Mouse (Mus musculus): ENCODE measurements around the gene 2610021A01Rik. TPM values are rescaled to one million over a fixed set of nuclear protein-coding genes. Genes with fewer than 3 reads are reported as not detected.
A peak's percentile ranks its signal among the peaks of the same experiment; 100 is the strongest.
"Not testable (repeated sequence)": the region's sequence is repeated elsewhere in the genome, so short reads cannot be mapped to it uniquely, and the experiment has no call there.

Gene 2610021A01Rik
- 10 to 100 TPM; 30.4 to 34.1 TPM for total RNA-seq (2021)
- long read RNA-seq, experiment 1, full-length matches to known transcripts: 8 of 14 reads
- long read RNA-seq, experiment 1, partial matches to known transcripts: 3 of 14 reads
- long read RNA-seq, experiment 1, other reads (novel, unspliced or antisense): 3 of 14 reads
- long read RNA-seq, experiment 2, full-length matches to known transcripts: 2 of 9 reads
- long read RNA-seq, experiment 2, partial matches to known transcripts: 0 of 9 reads
- long read RNA-seq, experiment 2, other reads (novel, unspliced or antisense): 7 of 9 reads

DNA sequence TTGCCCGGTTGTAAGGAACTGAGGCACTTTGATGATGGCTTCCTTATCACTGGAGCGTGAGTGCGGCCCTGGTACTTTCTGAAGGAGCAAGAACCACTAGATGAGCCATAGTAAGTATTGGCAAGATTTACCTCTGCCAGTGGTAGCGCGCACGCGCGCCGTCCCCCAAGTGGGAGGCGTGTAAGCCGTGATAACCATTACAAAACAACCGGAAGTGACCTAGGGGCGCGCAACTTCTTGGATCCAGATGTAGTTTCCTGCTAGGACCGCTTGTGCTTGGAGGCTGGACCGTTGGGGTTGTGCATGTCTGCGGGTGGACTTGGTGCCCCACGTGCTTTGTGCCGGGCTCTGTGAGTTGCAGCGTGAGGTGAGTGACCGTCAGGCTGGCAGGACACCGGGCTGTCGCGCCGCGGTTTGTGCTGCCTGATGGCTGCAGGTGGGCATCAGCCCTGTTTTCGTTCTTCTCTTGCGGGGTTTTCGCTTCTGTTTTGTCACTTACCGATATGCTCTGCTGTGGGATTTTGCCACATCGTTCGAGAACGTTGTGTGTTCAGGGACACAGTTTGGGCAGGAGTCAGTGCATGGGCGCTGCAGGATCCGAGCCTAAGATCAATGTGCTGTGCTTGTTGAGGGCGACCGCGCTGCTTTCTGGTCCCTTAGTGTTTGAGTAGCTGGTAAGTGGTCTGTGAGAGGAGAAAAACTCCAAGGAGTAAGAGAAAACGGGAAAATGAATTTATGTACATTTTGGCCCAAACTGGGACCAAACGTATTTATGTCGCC lies at the start of gene 2610021A01Rik:
TSS of gene 2610021A01Rik (plus strand) at position 197 of the 780 bp plus-strand sequence.
- intact Hi-C loops (cut with DNase I): loop anchor here (1.0 kb wide), 2 partner anchors 33 to 100 kb away; partner anchors contain the start of genes AW146154 and Gm20449
- H3K27ac ChIP-seq: peak within 1 kb of the TSS; percentile 70
- peak within 1 kb of the TSS; percentile 74 for H3K4me3 ChIP-seq
- TF ChIP-seq CTCF (IDR thresholded peaks at IDR 0.05): no peak; the same call in 1 of the 2 replicates
- DNase-seq (ENCODE audit: extremely low spot score in 1 of 2, low spot score in 2 of 2): peak; percentile 89 to 92

DNA sequence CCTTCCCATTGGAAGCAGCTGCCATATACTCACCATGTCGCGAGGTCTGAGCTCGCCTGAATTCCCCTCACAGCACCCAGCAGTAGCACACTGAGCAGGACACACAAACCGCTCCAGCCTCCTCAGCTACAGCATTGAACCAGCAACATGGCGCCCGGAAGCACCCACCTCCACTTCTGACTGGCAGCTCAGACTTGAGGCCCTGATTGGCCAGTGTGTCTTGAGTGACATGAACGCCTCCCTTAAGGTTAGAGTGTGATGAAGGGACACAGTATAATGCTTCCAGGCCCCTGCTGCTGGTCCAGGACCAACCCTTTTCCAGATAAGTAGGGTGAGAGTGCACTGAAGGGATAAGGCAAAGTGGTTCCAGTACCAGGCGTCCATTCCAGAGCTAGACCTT lies 38.3 kb upstream of the 2610021A01Rik start:
- intact Hi-C loops (cut with DNase I): no loop called here
- Histone ChIP-seq H3K27ac (no peak overlapping the region), H3K4me3 (no peak overlapping the region)
- no peak for TF ChIP-seq CTCF (IDR thresholded peaks at IDR 0.05)
- DNase-seq (ENCODE audit: extremely low spot score in 1 of 2, low spot score in 2 of 2): no peak

DNA sequence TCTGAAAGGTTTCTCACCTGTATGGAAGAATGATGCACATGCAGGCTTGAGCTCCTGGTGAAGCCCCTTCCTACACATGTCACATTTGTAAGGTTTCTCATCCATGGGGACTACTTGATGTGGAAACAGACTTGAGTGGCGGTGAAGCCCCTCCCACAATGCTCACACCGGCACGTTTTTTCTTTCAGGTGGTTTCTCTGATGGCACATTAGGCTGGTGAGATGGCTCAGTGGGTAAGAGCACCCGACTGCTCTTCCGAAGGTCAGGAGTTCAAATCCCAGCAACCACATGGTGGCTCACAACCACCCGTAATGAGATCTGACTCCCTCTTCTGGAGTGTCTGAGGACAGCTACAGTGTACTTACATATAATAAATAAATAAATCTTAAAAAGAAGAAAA lies 25.5 kb upstream of the 2610021A01Rik start, which contains the start of gene Gm6871:
TSS of gene Gm6871 (minus strand) at position 101 of the 400 bp plus-strand sequence.
- intact Hi-C loops (cut with DNase I); H3K27ac ChIP-seq; H3K4me3 ChIP-seq; DNase-seq (ENCODE audit: extremely low spot score in 1 of 2, low spot score in 2 of 2): not testable (repeated sequence)

DNA sequence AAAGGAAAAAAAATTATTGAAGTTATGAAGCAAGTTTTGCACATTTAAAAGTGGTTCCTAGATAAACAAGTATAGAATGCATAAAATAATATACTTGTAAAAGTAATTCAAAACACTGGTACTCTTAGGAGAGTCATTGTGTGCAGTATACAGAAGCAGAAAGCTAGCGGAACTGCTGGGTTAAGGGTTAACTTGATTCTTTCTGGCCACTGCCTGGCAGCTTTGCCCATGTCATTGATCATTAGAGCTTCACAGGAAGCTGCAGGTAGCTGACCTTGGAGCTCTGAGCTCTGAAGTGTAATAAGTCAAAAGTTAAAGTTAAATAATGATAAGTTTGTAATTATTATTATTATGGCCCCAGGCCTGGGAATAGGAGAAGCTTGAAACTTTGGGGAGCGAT lies 21.1 kb upstream of the 2610021A01Rik start:
- intact Hi-C loops (cut with DNase I): no loop called here
- no peak for TF ChIP-seq CTCF (IDR thresholded peaks at IDR 0.05)
- no peak overlapping the region for H3K4me3 ChIP-seq
- no peak overlapping the region for H3K27ac ChIP-seq
- DNase-seq (ENCODE audit: extremely low spot score in 1 of 2, low spot score in 2 of 2): no peak

DNA sequence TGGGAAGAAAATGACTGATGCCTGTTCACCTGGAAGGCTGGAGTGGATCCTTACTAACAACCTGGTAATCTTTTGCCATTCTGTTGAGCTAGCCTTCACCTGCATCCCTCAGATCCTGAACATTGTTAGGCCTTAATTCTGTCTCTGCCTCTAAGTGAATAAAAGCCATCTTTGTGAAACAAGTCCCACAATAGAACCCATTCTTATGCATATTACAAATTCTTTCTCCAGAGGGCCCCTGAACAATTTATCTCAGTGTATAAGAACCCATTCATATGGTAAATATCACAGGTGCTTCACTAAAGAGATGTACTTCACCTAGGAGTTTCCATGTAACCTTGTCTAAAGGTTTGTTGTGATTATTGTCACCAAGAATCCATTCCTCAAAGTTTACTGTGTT lies 17.0 kb upstream of the 2610021A01Rik start:
- no peak for DNase-seq (ENCODE audit: extremely low spot score in 1 of 2, low spot score in 2 of 2)
- no peak overlapping the region for H3K4me3 ChIP-seq
- intact Hi-C loops (cut with DNase I): no loop called here
- H3K27ac ChIP-seq: no peak overlapping the region
- TF ChIP-seq CTCF (IDR thresholded peaks at IDR 0.05): no peak

DNA sequence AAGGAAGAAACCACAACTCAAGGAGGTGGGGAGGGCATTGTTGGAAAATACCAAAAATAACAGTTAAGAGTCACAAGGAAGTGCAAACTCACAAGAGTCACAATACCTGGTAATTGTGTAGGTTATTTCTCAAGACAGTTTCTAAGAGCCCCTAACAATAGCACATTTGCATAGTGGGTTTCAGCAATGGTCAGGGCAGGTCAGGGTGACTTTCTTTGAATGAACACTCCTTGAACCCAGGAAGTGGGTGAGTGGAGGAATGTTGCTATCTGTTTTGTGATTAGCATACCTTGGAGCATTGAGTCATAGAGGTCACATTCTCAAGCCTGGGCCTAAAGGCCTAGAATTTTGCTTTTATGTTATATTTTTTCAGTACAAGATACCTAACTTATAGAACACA lies 11.2 kb upstream of the 2610021A01Rik start:
- H3K4me3 ChIP-seq; DNase-seq (ENCODE audit: extremely low spot score in 1 of 2, low spot score in 2 of 2); intact Hi-C loops (cut with DNase I); H3K27ac ChIP-seq: not testable (repeated sequence)

DNA sequence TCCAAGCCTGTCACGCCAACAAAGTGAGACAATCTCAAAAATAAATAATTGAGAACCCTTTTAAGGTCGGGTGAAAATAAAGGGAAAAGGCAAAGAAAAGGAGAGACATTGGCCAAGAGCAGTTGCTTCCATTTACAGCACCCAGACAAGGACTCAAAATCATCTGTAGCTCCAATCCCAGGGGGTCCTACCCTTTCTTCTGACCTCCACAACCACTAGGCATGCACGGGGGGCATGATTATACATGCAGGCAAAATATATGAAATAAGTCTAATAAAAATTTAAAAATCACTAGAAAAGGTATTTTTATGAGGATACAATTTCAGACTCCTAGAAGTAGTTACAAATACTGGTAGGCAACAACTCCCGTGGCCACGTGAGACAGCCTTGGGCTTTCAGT lies 415 bp upstream of the 2610021A01Rik start:
- no peak for DNase-seq (ENCODE audit: extremely low spot score in 1 of 2, low spot score in 2 of 2)
- Histone ChIP-seq H3K27ac (peak overlapping the region; percentile 70), H3K4me3 (peak overlapping the region; percentile 74)
- TF ChIP-seq CTCF (IDR thresholded peaks at IDR 0.05): no peak
- intact Hi-C loops (cut with DNase I): loop anchor here (1.0 kb wide), 2 partner anchors 34 to 99 kb away; partner anchors contain the start of genes AW146154 and Gm20449

DNA sequence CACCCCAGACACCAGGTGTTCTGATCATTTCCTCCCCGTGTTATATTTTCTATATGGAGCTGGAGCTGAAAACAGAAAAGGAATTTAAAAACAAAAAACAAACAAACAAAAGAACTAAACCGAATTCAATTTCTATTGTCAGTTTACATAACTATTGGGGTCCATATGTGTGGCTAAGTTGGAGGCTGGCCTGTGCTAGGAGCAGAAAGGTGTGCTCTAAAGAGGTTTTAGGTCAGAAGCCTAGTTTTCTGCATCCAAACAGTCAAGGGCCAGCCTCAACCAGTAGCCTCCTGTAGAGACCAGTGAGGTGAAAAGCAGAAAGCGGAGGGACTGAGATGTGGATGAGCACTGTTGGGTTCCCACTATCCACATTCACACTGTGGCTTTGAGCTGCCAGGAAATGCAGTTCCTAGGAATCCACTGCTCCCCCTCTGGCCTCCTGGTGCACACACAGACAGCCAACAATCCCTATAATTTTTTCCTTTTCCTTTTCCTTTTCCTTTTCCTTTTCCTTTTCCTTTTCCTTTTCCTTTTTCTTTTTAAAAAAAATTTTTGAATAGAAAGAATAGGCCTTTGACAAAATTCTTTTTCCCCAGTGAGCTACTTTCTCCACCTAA lies 1.0 kb downstream of the 2610021A01Rik start:
- no peak overlapping the region for H3K27ac ChIP-seq
- peak; percentile 31 for TF ChIP-seq CTCF (IDR thresholded peaks at IDR 0.05)
- DNase-seq (ENCODE audit: extremely low spot score in 1 of 2, low spot score in 2 of 2): no peak
- intact Hi-C loops (cut with DNase I): loop anchor here (1.0 kb wide), 2 partner anchors 32 to 101 kb away; partner anchors contain the start of genes AW146154 and Gm20449
- peak overlapping the region; percentile 74 for H3K4me3 ChIP-seq

DNA sequence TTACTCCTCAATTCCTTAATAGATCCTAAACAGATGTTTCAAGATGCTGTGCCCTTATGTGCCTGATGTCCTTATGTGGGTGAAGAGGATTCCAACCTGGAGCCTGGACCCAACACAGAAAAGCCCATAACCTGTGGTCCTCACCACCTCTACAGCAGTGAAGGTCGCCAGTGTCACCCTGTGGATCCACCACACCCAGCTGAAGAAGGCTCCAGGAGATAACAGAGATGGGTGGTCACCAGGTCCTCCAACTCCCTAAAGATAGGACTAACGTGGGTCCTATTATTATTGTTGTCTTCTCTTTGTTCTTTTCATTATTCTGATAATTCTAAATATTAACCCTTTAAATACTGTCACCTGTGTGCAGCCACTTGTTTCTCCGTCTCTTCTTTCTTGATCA lies 12.6 kb downstream of the 2610021A01Rik start:
- H3K4me3 ChIP-seq: no peak overlapping the region
- TF ChIP-seq CTCF (IDR thresholded peaks at IDR 0.05): no peak
- intact Hi-C loops (cut with DNase I): no loop called here

DNA sequence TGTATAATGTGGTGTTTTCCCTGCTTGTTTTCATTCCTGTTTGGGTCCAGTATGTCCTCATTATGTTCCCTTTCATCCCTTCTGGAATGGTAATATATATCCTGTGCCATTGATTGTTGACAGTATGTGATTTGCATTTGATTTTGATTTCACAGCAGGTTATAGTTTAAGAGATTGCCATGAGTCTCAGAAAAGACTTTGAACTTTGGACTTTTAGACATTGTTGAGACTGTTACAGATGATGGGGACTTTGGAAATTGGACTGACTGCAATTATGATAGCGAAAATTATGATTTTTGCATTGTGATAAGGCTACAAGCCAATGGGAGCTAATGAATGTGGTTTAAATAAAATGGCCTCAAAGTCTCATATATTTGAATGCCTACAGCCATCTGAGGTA lies 17.2 kb downstream of the 2610021A01Rik start:
- intact Hi-C loops (cut with DNase I); H3K4me3 ChIP-seq; H3K27ac ChIP-seq; DNase-seq (ENCODE audit: extremely low spot score in 1 of 2, low spot score in 2 of 2): not testable (repeated sequence)

More for the DNA sequence above, 12.6 kb downstream of the 2610021A01Rik start:
- DNase-seq (ENCODE audit: extremely low spot score in 1 of 2, low spot score in 2 of 2): no peak
- H3K27ac ChIP-seq: no peak overlapping the region

DNA sequence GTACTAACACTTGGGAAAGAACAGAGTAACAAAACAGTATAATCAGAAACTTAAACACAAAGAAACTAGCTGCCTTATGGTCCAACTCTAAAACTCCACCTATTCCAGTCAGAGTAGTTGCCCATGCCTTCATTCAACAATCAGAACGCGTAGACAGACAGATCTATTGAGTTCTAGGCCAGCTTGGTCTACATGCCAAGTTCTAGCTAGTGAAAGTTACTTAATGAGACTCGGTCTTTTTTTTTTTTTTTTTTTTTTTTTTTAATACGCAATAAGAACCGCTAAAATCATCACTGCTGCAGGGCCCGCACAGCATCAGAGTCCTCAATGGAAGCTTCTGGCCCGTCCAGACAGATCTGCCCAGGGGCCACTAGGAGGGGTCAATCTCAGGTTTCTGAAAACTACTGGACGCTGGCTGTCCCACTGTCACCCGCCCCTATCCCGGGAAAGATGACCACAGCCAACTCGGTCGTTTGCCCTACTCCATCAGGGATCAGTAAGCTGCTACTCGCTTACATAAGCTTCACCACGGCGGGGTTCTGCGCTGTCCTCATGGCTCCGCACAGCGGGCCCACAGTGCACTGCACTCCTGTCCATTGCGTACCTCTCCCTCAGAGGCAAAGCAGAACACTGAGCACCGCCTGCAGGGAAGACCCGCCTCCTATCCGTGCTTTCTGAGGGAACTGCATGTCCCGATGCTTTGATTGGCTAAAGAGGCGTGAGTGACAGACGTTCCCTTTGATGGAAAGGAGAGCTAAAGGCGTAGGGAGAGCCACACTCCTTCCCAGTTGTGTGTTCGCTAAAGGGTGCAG lies 33.6 kb downstream of the 2610021A01Rik start, which contains the start of gene Zfp788:
TSS of gene Zfp788 (plus strand) at position 795 of the 812 bp plus-strand sequence.
- peak; percentile 93 to 95 for DNase-seq (ENCODE audit: extremely low spot score in 1 of 2, low spot score in 2 of 2)
- intact Hi-C loops (cut with DNase I): loop anchor here (1.0 kb wide), 3 partner anchors 33 to 239 kb away; partner anchors contain the start of genes 2610021A01Rik, AI987944, AW146154 and Gm20449
- peak within 1 kb of the TSS; percentile 99 for H3K27ac ChIP-seq
- TF ChIP-seq CTCF (IDR thresholded peaks at IDR 0.05): peak; percentile 67
- H3K4me3 ChIP-seq: peak within 1 kb of the TSS; percentile 97
